In the genomic region with DNA sequence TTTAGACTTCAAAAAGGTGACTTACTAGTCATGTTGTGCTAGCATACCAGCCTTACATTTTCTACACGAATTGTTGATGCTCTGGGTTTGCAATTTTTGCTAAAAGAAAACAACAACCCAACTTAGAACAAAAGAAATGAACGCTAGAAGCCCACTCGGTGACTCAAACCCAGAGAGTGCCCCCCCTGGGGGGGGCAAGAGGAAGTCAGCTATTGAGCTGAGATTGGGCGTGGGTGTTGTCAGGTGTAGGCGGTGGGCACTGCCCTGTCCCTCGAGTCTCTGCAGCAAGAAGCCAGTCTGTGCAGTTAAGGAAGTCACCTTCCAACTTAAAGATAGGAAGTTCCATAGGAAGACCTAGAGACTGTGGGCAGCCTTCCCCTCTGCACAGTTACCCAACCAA, we compare ENCODE assay signal across 12 mouse cellular contexts. TPM values are rescaled to one million over a fixed set of nuclear protein-coding genes. Genes with fewer than 3 reads are reported as not detected.
DNase-seq lines count a peak whose midpoint lies in the region; ATAC-seq and TF ChIP-seq lines count a peak whose summit lies in the region.
"Had no signal": no experiment of that assay in that cellular context is flagged by ENCODE, and none has a peak within 500 bp of the region (broad histone marks: within the 10 kb centered on the region; RNA-seq: fewer than 3 reads in every experiment).

No protein-coding gene starts in this region.

- H3K4me2 ChIP-seq in midbrain, embryonic 14.5 days (ENCODE audit: low read length) = peak overlapping the region; percentile 92
- H3K4me2 ChIP-seq in midbrain, embryonic 11.5 days = no peak overlapping the region
- H3K4me2 ChIP-seq in hindbrain, embryonic 15.5 days = peak overlapping the region; percentile 89

- TF ChIP-seq EP300 in heart, adult 2 months (IDR thresholded peaks at IDR 0.05; ENCODE audit: insufficient read depth, low read depth, low read length) = no peak

- intact Hi-C loops in heart, adult 2 months (cut with DNase I) = loop anchor here (5.0 kb wide), 1 partner anchor 564 kb away; the partner anchor contains the start of gene 1600014C23Rik

- no peak for TF ChIP-seq CTCF in heart, adult 2 months (IDR thresholded peaks at IDR 0.05)

- ATAC-seq in midbrain, embryonic 14.5 days (ENCODE audit: low FRiP score, low TSS enrichment) = no peak
- no peak for ATAC-seq in midbrain, embryonic 11.5 days (ENCODE audit: low FRiP score)
- ATAC-seq in hindbrain, embryonic 15.5 days (ENCODE audit: low FRiP score, low read depth) = no peak
- ATAC-seq: lung, postnatal 0 days had no signal

- peak overlapping the region; percentile 75; the same call in 1 of the 2 replicates for H3K4me3 ChIP-seq in heart, embryonic 10.5 days
- no peak overlapping the region for H3K4me3 ChIP-seq in heart, adult 2 months
- H3K4me3 ChIP-seq in midbrain, embryonic 14.5 days (replicated peaks; ENCODE audit: low read depth, low read length) = peak overlapping the region; percentile 78
- no peak overlapping the region for H3K4me3 ChIP-seq in midbrain, embryonic 11.5 days (ENCODE audit: low read depth, low read length)
- H3K4me3 ChIP-seq in hindbrain, embryonic 15.5 days = peak overlapping the region; percentile 88

- H3K9ac ChIP-seq in heart, adult 2 months (ENCODE audit: low read depth, low read length) = no peak overlapping the region
- H3K9ac ChIP-seq in midbrain, embryonic 14.5 days (replicated peaks; ENCODE audit: low read length) = no peak overlapping the region
- no peak overlapping the region for H3K9ac ChIP-seq in midbrain, embryonic 11.5 days (ENCODE audit: low read length)
- no peak overlapping the region; the same call in 1 of the 2 replicates for H3K9ac ChIP-seq in hindbrain, embryonic 15.5 days

- H3K27ac ChIP-seq in heart, embryonic 10.5 days = no peak overlapping the region
- H3K27ac ChIP-seq in heart, adult 2 months = no peak overlapping the region
- H3K27ac ChIP-seq in midbrain, embryonic 14.5 days (replicated peaks; ENCODE audit: low read depth, low read length) = no peak overlapping the region
- no peak overlapping the region for H3K27ac ChIP-seq in midbrain, embryonic 11.5 days (ENCODE audit: low read depth, low read length)
- H3K27ac ChIP-seq in hindbrain, embryonic 15.5 days (replicated peaks) = peak overlapping the region; percentile 90
- H3K27ac ChIP-seq: embryonic facial prominence, embryonic 12.5 days had no signal

- no peak for DNase-seq in heart, embryonic 10.5 days (ENCODE audit: low spot score)
- DNase-seq in heart, adult 2 months = no peak
- DNase-seq in midbrain, embryonic 14.5 days = no peak
- no peak for DNase-seq in midbrain, embryonic 11.5 days (ENCODE audit: low spot score, missing footprints)
- peak; percentile 57 for DNase-seq in splenic B cell, adult 2 months (ENCODE audit: low read depth, low spot score)
- DNase-seq in adrenal gland, adult (ENCODE audit: inconsistent age in 2 of 2, low spot score in 1 of 2) = no peak
- DNase-seq in lung, adult 18-20 months = no peak

- no peak for TF ChIP-seq POLR2A in heart, adult 2 months (IDR thresholded peaks at IDR 0.05; ENCODE audit: insufficient read depth, low read depth, low read length)

- H3K79me2 ChIP-seq in heart, adult 2 months (replicated peaks; ENCODE audit: control insufficient read depth, insufficient read depth, low read length) = no peaks in the 10 kb centered on the region

- H3K4me1 ChIP-seq in heart, embryonic 10.5 days = peaks cover 24% of the 10 kb centered on the region
- no peaks in the 10 kb centered on the region; the same call in 1 of the 2 replicates for H3K4me1 ChIP-seq in heart, adult 2 months (ENCODE audit: control insufficient read depth, insufficient read depth, low read length)
- H3K4me1 ChIP-seq in midbrain, embryonic 14.5 days (ENCODE audit: control insufficient read depth, insufficient read depth, low read length) = no peaks in the 10 kb centered on the region; the same call in 1 of the 2 replicates
- peaks cover 12% of the 10 kb centered on the region for H3K4me1 ChIP-seq in midbrain, embryonic 11.5 days (ENCODE audit: control insufficient read depth, insufficient read depth, low read length)
- peaks cover 25% of the 10 kb centered on the region for H3K4me1 ChIP-seq in hindbrain, embryonic 15.5 days (replicated peaks)

- H3K27me3 ChIP-seq in heart, embryonic 10.5 days (ENCODE audit: insufficient read depth, poor library complexity, severe bottlenecking) = peaks cover 85% of the 10 kb centered on the region
- peaks cover 2% of the 10 kb centered on the region for H3K27me3 ChIP-seq in heart, adult 2 months (ENCODE audit: control insufficient read depth, insufficient read depth, low read length)
- H3K27me3 ChIP-seq in midbrain, embryonic 14.5 days (ENCODE audit: control insufficient read depth, insufficient read depth, low read length) = peaks cover 36% of the 10 kb centered on the region
- H3K27me3 ChIP-seq in midbrain, embryonic 11.5 days (ENCODE audit: control insufficient read depth, insufficient read depth, low read length) = peaks cover 42% of the 10 kb centered on the region
- peaks cover 26% of the 10 kb centered on the region for H3K27me3 ChIP-seq in hindbrain, embryonic 15.5 days
- peaks cover 4% of the 10 kb centered on the region for H3K27me3 ChIP-seq in splenic B cell, adult 2 months (ENCODE audit: control insufficient read depth, insufficient read depth, low read length, poor library complexity, severe bottlenecking)

- H3K9me3 ChIP-seq in heart, embryonic 10.5 days = no peaks in the 10 kb centered on the region
- H3K9me3 ChIP-seq in midbrain, embryonic 14.5 days (ENCODE audit: control insufficient read depth, low read length) = no peaks in the 10 kb centered on the region
- H3K9me3 ChIP-seq in midbrain, embryonic 11.5 days (ENCODE audit: control insufficient read depth, low read length) = no peaks in the 10 kb centered on the region
- H3K9me3 ChIP-seq in hindbrain, embryonic 15.5 days = no peaks in the 10 kb centered on the region
- H3K9me3 ChIP-seq: embryonic facial prominence, embryonic 12.5 days had no signal

- WGBS in heart, embryonic 10.5 days = 42% methylated on average over 6 of the region's 6 CpGs
- 22% methylated on average over 6 of the region's 6 CpGs for WGBS in heart, adult 2 months
- 44% methylated on average over 6 of the region's 6 CpGs for WGBS in midbrain, embryonic 14.5 days
- 51% methylated on average over 6 of the region's 6 CpGs for WGBS in midbrain, embryonic 11.5 days
- WGBS in hindbrain, embryonic 15.5 days = 53% methylated on average over 6 of the region's 6 CpGs

- H3K36me3 ChIP-seq in heart, embryonic 10.5 days = no peaks in the 10 kb centered on the region
- no peaks in the 10 kb centered on the region for H3K36me3 ChIP-seq in heart, adult 2 months (ENCODE audit: control insufficient read depth, insufficient read depth, low read length)
- H3K36me3 ChIP-seq in midbrain, embryonic 14.5 days (ENCODE audit: control insufficient read depth, insufficient read depth, low read length) = no peaks in the 10 kb centered on the region
- H3K36me3 ChIP-seq in midbrain, embryonic 11.5 days (ENCODE audit: control insufficient read depth, insufficient read depth, low read length) = no peaks in the 10 kb centered on the region
- H3K36me3 ChIP-seq in hindbrain, embryonic 15.5 days = no peaks in the 10 kb centered on the region
- H3K36me3 ChIP-seq in splenic B cell, adult 2 months (ENCODE audit: control insufficient read depth, insufficient read depth, low read length, poor library complexity, severe bottlenecking) = no peaks in the 10 kb centered on the region
- H3K36me3 ChIP-seq: embryonic facial prominence, embryonic 12.5 days had no signal

RNA-seq across cellular contexts. Expression of gene Dlk2, which starts 0.6 kb away (rescaled TPM):
- polyA plus RNA-seq in heart, embryonic 10.5 days (2016; fragmentation: Nextera tagmentation; extraction: Ambion mirVana) = 0.36 and 0.77 TPM in 2 replicates
- total RNA-seq in heart, adult 2 months (2021) = under 1 TPM; 0.23 to 0.39 TPM
- 0.35 and 0.74 TPM in 2 replicates for polyA plus RNA-seq in heart, adult 2 months (2012; rRNA removed)
- 13.7 and 22.2 TPM in 2 replicates for polyA plus RNA-seq in midbrain, embryonic 14.5 days (2014; fragmentation: Nextera tagmentation; extraction: Ambion mirVana)
- 0.30 and 0.42 TPM in 2 replicates for polyA plus RNA-seq in midbrain, embryonic 11.5 days (2014; fragmentation: Nextera tagmentation; extraction: Ambion mirVana)
- polyA plus RNA-seq in hindbrain, embryonic 15.5 days (2015; fragmentation: Nextera tagmentation; extraction: Ambion mirVana) = 22.3 and 25.5 TPM in 2 replicates
- total RNA-seq: hematopoietic stem cell, adult 5-6 weeks; monocyte, adult 5-6 weeks had no signal

RNA-seq across cellular contexts. Expression of gene Tjap1, which starts 13.8 kb away (rescaled TPM):
- 46.5 and 55.8 TPM in 2 replicates for polyA plus RNA-seq in heart, embryonic 10.5 days (2016; fragmentation: Nextera tagmentation; extraction: Ambion mirVana)
- total RNA-seq in heart, adult 2 months (2021) = 10 to 100 TPM; 28.3 to 34.7 TPM
- 35.8 and 39.1 TPM in 2 replicates for polyA plus RNA-seq in heart, adult 2 months (2012; rRNA removed)
- polyA plus RNA-seq in midbrain, embryonic 14.5 days (2014; fragmentation: Nextera tagmentation; extraction: Ambion mirVana) = 23.5 and 24.1 TPM in 2 replicates
- polyA plus RNA-seq in midbrain, embryonic 11.5 days (2014; fragmentation: Nextera tagmentation; extraction: Ambion mirVana) = 43.8 and 51.0 TPM in 2 replicates
- 30.3 and 34.0 TPM in 2 replicates for polyA plus RNA-seq in hindbrain, embryonic 15.5 days (2015; fragmentation: Nextera tagmentation; extraction: Ambion mirVana)

RNA-seq across cellular contexts. Expression of gene Abcc10, which starts 31.6 kb away (rescaled TPM):
- 5.4 and 7.3 TPM in 2 replicates for polyA plus RNA-seq in heart, embryonic 10.5 days (2016; fragmentation: Nextera tagmentation; extraction: Ambion mirVana)
- total RNA-seq in heart, adult 2 months (2021) = 1 to 10 TPM; 3.9 to 4.0 TPM
- 9.1 and 13.4 TPM in 2 replicates for polyA plus RNA-seq in heart, adult 2 months (2012; rRNA removed)
- polyA plus RNA-seq in midbrain, embryonic 14.5 days (2014; fragmentation: Nextera tagmentation; extraction: Ambion mirVana) = 8.5 and 9.6 TPM in 2 replicates
- 4.5 and 5.0 TPM in 2 replicates for polyA plus RNA-seq in midbrain, embryonic 11.5 days (2014; fragmentation: Nextera tagmentation; extraction: Ambion mirVana)
- polyA plus RNA-seq in hindbrain, embryonic 15.5 days (2015; fragmentation: Nextera tagmentation; extraction: Ambion mirVana) = 9.1 and 9.6 TPM in 2 replicates

RNA-seq across cellular contexts. Expression of gene Lrrc73, which starts 43.3 kb away (rescaled TPM):
- 0.33 and 0.38 TPM in 2 replicates for polyA plus RNA-seq in heart, embryonic 10.5 days (2016; fragmentation: Nextera tagmentation; extraction: Ambion mirVana)
- total RNA-seq in heart, adult 2 months (2021) = under 1 TPM; 0.21 to 0.34 TPM
- 0.59 and 0.70 TPM in 2 replicates for polyA plus RNA-seq in heart, adult 2 months (2012; rRNA removed)
- 12.0 and 17.4 TPM in 2 replicates for polyA plus RNA-seq in midbrain, embryonic 14.5 days (2014; fragmentation: Nextera tagmentation; extraction: Ambion mirVana)
- polyA plus RNA-seq in midbrain, embryonic 11.5 days (2014; fragmentation: Nextera tagmentation; extraction: Ambion mirVana) = 2.9 and 3.4 TPM in 2 replicates
- polyA plus RNA-seq in hindbrain, embryonic 15.5 days (2015; fragmentation: Nextera tagmentation; extraction: Ambion mirVana) = 14.9 and 18.5 TPM in 2 replicates
- total RNA-seq: hematopoietic stem cell, adult 5-6 weeks; monocyte, adult 5-6 weeks had no signal

RNA-seq across cellular contexts. Expression of gene Yipf3, which starts 48.7 kb away (rescaled TPM):
- polyA plus RNA-seq in heart, embryonic 10.5 days (2016; fragmentation: Nextera tagmentation; extraction: Ambion mirVana) = 77.0 and 83.9 TPM in 2 replicates
- 10 to 100 TPM; 72.4 to 82.8 TPM for total RNA-seq in heart, adult 2 months (2021)
- polyA plus RNA-seq in heart, adult 2 months (2012; rRNA removed) = 136 and 142 TPM in 2 replicates
- polyA plus RNA-seq in midbrain, embryonic 14.5 days (2014; fragmentation: Nextera tagmentation; extraction: Ambion mirVana) = 86.7 and 90.0 TPM in 2 replicates
- 57.9 and 67.6 TPM in 2 replicates for polyA plus RNA-seq in midbrain, embryonic 11.5 days (2014; fragmentation: Nextera tagmentation; extraction: Ambion mirVana)
- polyA plus RNA-seq in hindbrain, embryonic 15.5 days (2015; fragmentation: Nextera tagmentation; extraction: Ambion mirVana) = 88.9 and 99.6 TPM in 2 replicates

Comparison
In these comparisons a context has a peak if more than half of its experiments do, and no peak if none do; other contexts are left out.
1. H3K4me3 ChIP-seq: peak in heart, embryonic 10.5 days (single experiment), midbrain, embryonic 14.5 days (single experiment) and hindbrain, embryonic 15.5 days (single experiment); none in heart, adult 2 months (single experiment) and midbrain, embryonic 11.5 days (single experiment).